Mouse (Mus musculus): ENCODE measurements around the gene Dram1. TPM values are rescaled to one million over a fixed set of nuclear protein-coding genes. Genes with fewer than 3 reads are reported as not detected.

Gene Dram1
- total RNA-seq, 2 experiments from 2014 or later = 0.88 to 1.5 TPM

DNA sequence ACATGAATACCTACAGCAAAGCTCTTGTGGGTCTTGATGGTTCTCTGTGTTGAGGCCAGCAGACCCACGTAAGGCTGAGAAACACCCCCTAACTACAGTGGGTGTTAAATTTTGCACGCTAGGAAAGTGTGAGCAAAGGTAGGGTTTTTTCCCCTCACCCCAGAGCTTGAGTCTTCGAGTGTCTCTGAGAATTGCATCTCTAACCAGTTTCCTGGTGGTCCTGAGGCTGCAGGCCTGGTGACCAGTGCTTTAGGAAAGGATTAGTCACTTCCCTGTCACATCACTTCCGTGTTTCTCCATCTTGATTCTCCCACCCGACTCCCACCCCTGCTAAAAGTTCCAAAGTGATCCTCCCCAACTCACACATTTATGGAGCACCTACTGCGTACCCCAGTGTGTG lies 25.3 kb upstream of the Dram1 start:
- no peak for DNase-seq (ENCODE audit: low spot score in 2 of 2)
- no peak for TF ChIP-seq CTCF (conservative IDR thresholded peaks at IDR 0.05)
- H3K4me3 ChIP-seq = no peak overlapping the region

DNA sequence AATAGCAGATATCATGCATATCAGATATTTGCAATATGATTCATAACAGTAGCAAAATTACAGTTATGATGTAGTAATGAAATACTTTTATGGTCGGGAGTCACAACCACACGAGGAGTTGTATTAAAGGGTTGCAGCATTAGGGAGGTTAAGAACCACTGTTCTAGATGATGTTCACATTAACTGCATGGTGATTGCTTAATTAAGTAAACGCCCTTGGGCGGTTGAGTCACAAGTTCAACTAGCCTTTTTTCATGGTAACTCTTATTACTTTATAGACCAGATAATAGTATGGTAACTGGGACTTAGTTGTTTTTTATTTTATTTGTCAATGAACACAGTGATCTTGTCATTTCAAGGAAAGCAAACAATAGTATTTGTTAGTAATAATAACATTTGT lies 24.1 kb upstream of the Dram1 start:
- no peak overlapping the region for H3K4me3 ChIP-seq
- no peak for TF ChIP-seq CTCF (conservative IDR thresholded peaks at IDR 0.05)
- H3K27ac ChIP-seq = no peak overlapping the region
- no peak for DNase-seq (ENCODE audit: low spot score in 2 of 2)

More for the DNA sequence above, 25.3 kb upstream of the Dram1 start:
- no peak overlapping the region for H3K27ac ChIP-seq

DNA sequence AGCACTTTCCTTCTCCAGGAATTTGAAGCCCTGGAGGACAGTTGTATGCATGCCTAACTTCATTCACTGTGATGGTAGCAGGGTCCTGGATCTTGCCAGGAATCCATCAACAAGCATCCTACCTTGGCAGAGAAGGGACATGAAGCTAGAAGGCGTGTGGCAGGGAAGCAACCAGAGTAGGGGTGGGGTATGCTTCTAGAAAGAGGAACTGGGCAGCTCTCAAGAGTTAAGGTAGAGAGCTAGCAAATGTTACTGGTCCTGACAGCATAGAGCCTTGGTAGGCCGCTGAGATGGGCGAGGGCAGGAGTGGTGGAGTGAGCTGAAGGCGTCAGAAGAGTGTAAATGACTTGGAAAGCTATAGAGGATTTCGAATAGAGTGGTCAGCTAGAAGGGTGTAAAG lies 20.4 kb upstream of the Dram1 start:
- no peak for TF ChIP-seq CTCF (conservative IDR thresholded peaks at IDR 0.05)
- Histone ChIP-seq H3K4me3 (no peak overlapping the region), H3K27ac (no peak overlapping the region)
- DNase-seq (ENCODE audit: low spot score in 2 of 2) = no peak

DNA sequence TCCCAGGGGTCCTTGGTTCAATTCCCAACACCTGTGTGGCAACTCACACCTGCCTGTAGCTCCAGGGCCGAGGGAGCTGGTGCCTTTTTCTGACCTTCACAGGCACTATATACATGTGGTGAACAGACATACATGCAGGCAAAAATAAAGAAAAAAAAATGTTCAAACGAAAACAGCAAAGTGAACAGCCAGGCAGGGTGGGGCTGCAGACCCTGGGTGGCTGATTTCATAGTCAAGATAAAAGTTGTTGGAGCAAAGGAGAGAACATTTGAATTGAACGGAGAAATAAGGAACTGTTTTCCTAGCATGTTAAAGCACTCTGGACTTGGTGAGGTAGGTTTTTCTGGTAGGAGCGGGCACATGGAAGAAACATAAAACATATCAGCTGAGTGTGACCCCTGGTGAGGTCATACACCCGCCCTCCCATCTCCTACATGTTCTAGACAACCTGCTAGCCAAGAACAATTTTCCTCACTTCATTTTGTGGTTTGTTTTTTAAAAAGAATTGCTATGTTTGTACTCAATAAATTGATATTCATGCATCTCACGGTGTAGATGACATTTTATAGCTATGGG lies 19.9 kb upstream of the Dram1 start:
- TF ChIP-seq CTCF (conservative IDR thresholded peaks at IDR 0.05) = no peak
- no peak for DNase-seq (ENCODE audit: low spot score in 2 of 2)

DNA sequence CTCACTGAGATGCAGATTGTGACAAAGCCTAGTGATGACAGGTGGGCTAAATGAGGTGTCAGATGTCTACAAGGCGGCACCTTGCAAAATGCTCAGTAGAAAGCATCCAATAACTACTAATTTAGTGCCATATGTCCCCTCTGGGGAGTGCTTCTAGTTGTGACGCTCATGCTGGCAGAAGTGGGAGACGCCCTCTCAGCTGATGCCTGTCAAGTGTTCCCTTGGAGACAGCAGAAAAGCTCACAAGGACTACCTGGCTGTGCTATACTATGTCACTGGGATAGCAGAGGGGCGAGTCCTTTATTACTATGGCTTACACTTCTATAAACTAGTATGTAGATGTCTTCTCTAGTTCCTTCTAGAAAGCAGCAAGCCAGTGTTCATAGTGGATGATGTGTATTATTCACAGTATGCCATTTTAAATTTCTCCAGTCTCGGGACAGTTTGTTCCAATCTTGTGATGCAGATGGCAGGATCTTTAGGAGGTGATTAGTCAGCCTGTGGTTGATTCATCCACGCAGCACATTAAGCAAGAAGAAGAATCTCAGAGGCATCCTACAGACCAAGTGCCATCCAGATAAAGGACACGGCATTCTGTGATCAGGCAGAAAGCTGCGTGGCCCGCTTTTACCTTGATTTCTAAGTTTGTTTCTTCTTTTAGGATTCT lies 13.4 kb upstream of the Dram1 start:
- DNase-seq (ENCODE audit: low spot score in 2 of 2) = peak; percentile 40 to 72
- Histone ChIP-seq H3K27ac (peak overlapping the region; percentile 81), H3K4me3 (no peak overlapping the region)
- TF ChIP-seq CTCF (conservative IDR thresholded peaks at IDR 0.05) = no peak

More for the DNA sequence above, 19.9 kb upstream of the Dram1 start:
- Histone ChIP-seq H3K4me3 (no peak overlapping the region), H3K27ac (no peak overlapping the region)

DNA sequence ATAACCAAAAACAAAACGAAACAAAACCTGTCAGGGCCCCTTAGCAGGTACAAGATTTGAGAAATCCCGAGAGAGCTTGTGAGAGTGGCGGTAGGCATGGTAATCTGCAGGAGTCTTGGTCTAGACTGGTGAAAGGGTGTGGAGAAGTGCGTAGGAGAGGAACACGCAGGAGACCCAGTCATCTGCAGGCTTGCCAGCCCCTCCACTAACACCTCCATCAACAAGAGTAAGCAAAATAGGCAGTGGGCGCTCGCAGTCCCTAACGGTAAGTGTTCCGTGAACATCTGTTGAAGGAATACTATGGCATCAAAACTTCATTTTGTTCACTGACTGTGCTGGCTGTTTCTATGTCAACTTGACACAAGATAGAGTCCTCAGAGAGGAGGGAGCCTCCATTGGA lies 12.6 kb upstream of the Dram1 start:
- no peak for DNase-seq (ENCODE audit: low spot score in 2 of 2)
- Histone ChIP-seq H3K4me3 (no peak overlapping the region), H3K27ac (peak overlapping the region; percentile 81)
- TF ChIP-seq CTCF (conservative IDR thresholded peaks at IDR 0.05) = no peak

DNA sequence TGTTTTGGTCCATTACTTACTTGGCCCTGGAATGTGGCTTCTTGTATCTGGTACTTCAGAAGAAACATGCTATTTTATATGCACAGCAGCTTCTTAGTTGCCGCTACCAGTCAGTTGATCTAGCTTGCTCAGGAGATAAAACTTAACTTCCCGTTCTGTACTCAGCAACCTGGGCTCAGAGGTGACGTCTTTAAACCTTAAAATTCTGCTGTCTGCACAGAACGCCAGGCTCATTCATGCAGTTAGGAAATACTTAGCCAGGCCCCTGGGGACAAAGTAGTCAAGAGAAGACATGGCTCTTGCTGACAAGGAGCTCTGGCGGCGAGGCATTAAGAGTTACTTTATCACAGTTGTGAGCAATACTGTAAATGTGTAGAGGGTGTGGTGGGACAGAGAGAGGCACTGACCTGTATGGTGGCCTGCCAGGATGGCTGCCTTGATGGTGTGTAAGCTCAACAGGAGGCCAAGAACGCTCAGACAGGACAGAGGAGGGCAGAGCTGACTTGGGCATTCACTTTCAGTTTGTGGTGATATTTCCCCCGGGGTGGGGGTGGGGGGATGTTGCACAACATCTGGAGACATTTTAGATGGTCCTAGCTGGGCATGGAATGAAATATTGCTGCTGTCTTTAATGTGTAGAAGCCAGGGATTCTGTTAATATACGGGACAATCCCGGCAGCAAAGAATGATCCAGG lies 11.4 kb upstream of the Dram1 start:
- TF ChIP-seq CTCF (conservative IDR thresholded peaks at IDR 0.05) = no peak
- Histone ChIP-seq H3K4me3 (no peak overlapping the region), H3K27ac (peak overlapping the region; percentile 74)
- DNase-seq (ENCODE audit: low spot score in 2 of 2) = no peak

DNA sequence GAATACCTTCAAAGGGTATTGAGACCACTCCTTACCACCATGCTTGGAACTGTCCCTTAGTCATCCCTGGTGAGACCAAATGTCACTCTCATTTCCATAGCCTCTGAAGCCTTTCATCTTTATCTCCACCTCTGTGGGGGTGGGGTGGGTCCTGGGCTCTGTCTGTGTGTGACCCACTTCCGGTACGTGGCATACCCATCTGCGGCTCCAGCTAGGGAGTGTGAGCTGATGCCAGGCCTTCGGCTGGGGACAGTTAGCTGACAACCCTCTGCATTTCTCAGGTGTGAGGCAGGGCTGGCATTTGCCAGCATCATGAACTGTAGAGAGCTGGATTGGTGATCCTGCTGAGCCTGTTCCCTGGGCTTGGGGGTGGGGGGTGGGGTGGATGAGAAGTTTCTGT lies 10.7 kb upstream of the Dram1 start:
- no peak for DNase-seq (ENCODE audit: low spot score in 2 of 2)
- Histone ChIP-seq H3K4me3 (no peak overlapping the region), H3K27ac (peak overlapping the region; percentile 74)
- TF ChIP-seq CTCF (conservative IDR thresholded peaks at IDR 0.05) = no peak

DNA sequence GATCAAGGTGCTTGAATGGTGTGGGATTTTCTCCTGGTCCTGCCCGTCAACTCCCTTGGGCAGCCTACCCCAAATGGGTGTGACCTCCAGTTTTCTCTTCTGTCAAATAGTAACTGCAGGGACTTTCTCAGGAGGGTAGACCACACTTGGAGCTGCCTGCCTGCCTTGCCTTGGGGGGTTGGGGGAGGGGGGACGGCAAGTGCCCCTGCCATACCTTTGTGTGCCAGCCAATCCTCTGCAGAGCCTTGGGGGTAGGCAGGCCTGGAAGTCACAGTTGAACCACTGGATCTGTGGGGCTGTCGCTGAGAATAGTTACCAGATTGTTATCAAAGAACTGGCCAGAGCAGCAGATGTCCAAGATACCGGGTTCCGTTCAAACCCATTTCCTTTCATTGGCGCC lies 7.4 kb upstream of the Dram1 start:
- no peak overlapping the region for H3K27ac ChIP-seq
- no peak for DNase-seq (ENCODE audit: low spot score in 2 of 2)
- no peak overlapping the region for H3K4me3 ChIP-seq
- no peak for TF ChIP-seq CTCF (conservative IDR thresholded peaks at IDR 0.05)

DNA sequence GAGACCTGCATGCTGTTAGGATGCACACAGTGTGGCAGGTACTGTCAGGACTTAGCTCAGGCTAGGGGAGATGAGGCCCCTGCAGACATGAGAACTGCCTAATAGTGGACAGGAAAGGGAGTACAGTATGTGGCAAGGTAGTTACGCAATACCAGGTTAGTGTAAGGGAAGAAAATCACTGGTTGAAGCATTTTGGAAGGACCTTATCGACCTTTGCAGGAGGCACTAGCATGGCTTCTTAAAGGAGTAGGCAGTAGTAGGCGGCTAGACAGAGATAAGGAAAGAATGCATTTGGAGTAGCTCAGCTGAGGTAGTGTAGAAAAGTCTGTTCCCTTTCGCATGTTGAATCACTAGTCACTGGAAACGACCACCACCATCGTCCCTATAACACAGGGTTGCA lies 6.9 kb upstream of the Dram1 start:
- TF ChIP-seq CTCF (conservative IDR thresholded peaks at IDR 0.05) = no peak
- no peak for DNase-seq (ENCODE audit: low spot score in 2 of 2)
- H3K27ac ChIP-seq = no peak overlapping the region
- no peak overlapping the region for H3K4me3 ChIP-seq

DNA sequence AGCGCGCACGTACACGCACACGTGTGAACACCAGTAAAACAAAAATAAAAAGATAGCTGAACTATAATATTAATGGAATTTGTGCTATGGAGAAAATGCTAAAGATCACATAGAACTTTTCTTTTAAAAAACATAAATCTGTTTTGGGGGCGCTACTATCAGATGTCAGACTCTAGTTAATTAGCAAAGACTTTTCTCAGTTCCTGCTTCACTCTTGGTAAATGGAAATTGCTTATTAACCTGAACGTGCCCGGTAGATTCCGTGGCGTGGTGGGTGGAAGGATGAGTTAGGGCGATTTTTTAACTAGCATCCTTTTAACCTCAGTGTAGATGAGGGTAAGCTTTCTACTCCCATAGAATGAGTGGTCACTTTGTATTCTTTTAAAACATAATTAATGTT lies 6.4 kb upstream of the Dram1 start:
- H3K27ac ChIP-seq = no peak overlapping the region
- no peak overlapping the region for H3K4me3 ChIP-seq
- DNase-seq (ENCODE audit: low spot score in 2 of 2) = no peak
- TF ChIP-seq CTCF (conservative IDR thresholded peaks at IDR 0.05) = no peak

DNA sequence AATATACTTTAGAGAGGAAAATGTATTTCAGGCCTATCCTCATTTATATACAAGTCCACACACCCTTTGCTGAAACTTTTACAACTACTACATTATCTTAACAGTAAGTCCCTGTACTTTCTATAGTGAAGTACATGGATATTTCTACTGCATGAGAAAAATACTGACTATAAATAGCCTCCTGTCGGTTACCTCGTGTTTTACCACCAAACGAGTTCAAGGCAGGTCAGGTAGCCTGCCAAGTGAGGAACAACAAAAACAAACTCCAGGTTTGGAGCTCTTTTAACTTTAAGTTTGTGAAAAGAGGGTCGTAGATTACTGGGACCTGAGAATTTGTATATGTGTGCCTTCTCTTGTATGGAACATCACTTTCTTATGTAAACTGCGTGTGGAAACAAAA lies 5.2 kb upstream of the Dram1 start:
- TF ChIP-seq CTCF (conservative IDR thresholded peaks at IDR 0.05) = no peak
- no peak overlapping the region for H3K27ac ChIP-seq
- no peak for DNase-seq (ENCODE audit: low spot score in 2 of 2)
- H3K4me3 ChIP-seq = no peak overlapping the region

DNA sequence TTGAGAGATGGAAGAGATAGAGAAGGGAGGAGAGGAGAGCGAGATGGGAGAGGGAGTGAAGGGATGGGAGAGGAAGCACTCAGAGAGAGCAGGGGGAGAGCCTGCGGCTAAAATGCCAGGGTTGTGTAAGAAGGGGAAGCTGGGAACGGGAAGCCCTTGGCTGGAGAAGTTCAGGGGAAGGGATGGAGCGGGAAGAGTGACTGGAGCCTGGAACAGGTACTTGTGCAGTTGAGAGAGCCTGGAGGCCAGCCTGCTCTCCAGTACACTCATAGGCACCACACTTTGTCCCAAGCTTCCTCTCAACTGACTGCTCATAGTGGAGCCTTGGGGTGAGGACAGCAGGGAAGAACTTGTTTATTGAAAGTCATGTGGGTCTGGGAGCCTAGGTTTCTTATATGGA lies 4.6 kb upstream of the Dram1 start:
- Histone ChIP-seq H3K27ac (0 out of 2 replicates have a peak overlapping the region, but pooled peaks have one; percentile 14), H3K4me3 (no peak overlapping the region)
- TF ChIP-seq CTCF (conservative IDR thresholded peaks at IDR 0.05) = no peak
- no peak for DNase-seq (ENCODE audit: low spot score in 2 of 2)

DNA sequence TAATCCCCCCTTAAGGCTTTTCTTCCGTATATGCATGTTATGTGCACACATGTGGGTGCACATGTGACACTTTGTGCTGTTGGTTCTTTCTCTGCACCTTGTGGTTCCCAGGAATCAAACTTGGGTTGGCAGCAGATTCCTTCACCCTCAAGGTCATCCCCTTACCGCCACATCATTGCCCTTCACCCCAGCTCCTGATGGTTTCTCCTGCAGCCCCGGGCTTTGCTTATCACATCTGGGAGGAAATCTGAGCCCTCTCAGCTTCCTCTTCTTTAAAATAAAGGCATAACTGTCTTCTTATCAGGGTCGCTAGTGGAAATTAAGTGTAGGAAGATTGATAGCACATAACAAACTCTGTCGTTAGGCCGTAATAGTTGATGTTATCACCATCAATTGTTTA lies 3.1 kb upstream of the Dram1 start:
- Histone ChIP-seq H3K4me3 (no peak overlapping the region), H3K27ac (peak overlapping the region; percentile 18; the same call in 1 of the 2 replicates)
- DNase-seq (ENCODE audit: low spot score in 2 of 2) = no peak
- TF ChIP-seq CTCF (conservative IDR thresholded peaks at IDR 0.05) = no peak

All from layer of hippocampus, adult 2 months (tissue).